Mouse (Mus musculus) cerebellum, postnatal 25 days (tissue): ENCODE data around the gene Ino80.
A peak's percentile ranks its signal among the peaks of the same experiment; 100 is the strongest.

Experiments used
- DNase-seq, 2 experiments: peaks; one replicate each; pipeline ENCODE4 v3.0.0; 2021; ENCODE audit warnings: mixed read lengths in 2 of 2

The Ino80 gene

GRCm38 (mm10) chr2:119436988-119437387, 40.5 kb downstream of the Ino80 start:
- DNase-seq: peak; percentile 44 to 70

GRCm38 (mm10) chr2:119436467-119436866, 41.0 kb downstream of the Ino80 start:
- DNase-seq: no peak

- peak; percentile 28 to 53 for DNase-seq
Observed at GRCm38 (mm10) chr2:119413819-119414218, 63.7 kb downstream of the Ino80 start.

DNA sequence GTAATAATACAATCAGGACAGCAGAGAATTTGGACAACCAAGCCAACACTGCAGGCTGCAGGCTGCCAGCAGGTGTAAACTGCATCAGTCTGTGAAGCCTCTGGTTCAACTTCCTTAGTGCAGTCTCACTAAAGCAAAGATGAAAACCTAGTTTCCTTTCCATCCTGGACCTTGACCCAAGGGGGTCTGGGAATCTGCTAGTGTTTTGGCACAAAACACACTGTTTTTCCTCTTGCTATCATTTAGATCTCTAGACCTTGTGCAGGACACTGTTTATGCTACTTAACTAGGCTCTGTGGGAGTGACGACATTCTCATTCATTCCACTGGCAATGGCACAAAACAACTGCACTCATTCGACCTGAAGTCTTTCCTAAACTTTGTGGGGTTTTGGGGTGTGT, 65.8 kb downstream of the Ino80 start:
- no peak for DNase-seq

GRCm38 (mm10) chr2:119411016-119411415, 66.5 kb downstream of the Ino80 start:
- no peak for DNase-seq

GRCm38 (mm10) chr2:119408733-119409132, 68.8 kb downstream of the Ino80 start:
- DNase-seq: no peak

DNA sequence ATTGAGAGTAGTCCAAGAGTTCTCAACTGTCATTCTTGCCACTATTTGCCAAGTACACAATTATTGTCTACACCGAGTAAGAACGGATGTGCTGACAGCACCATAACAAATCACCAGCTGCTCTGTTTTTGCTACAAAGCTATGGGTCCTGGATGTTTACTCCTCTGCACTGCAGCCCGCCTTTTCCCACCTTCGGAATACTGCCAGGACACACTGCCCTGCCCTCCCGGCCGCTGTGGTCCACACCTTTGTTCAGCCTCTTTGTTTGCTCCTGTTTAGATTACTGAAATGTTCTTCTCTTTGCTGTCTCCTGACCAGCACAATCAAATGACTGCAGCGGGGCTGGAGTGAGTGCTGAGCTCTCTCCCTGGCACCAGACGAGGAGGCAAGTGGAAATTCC, 69.2 kb downstream of the Ino80 start:
- DNase-seq: peak; percentile 4 to 10

DNA sequence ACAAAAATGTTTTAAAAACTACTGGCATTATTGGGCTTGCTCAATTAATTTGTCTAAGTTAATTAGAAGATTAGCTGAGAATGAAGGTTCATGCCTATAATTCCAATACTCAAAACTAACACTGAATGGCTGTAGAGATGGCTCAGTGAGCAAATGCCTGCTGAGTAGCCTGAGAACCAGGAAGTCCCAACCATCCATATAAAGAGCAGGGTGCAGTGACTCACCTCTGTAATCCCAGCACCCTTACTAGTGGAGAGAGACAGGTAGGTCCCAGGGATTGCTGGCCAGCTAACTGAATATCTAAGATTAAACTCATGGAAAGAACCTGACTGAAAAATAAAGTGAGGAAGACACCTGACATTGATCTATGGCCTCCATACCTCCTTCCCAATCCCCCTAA, 78.2 kb downstream of the Ino80 start:
- DNase-seq: no peak

GRCm38 (mm10) chr2:119398665-119399064, 78.8 kb downstream of the Ino80 start:
- no peak for DNase-seq

DNA sequence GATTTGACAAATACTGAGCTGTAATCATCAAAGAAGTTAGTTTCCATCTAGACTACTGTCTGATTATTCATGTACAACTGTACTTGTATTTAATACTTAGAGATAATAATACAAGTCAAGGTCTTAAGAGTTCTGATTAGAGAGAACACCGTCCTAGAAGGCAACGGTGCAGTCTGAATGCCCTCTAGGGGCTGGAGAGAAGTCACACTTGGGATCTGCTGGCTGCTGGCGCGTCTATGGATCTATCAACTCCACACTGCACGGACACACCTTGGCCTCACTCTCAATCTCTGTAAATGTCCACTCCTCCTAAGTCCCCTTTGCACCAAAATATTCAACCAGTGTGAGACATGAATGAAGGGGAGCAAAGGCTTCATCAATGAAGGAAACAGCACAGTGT, 79.2 kb downstream of the Ino80 start:
- no peak for DNase-seq

GRCm38 (mm10) chr2:119389992-119390391, 87.5 kb downstream of the Ino80 start:
- DNase-seq: no peak

DNA sequence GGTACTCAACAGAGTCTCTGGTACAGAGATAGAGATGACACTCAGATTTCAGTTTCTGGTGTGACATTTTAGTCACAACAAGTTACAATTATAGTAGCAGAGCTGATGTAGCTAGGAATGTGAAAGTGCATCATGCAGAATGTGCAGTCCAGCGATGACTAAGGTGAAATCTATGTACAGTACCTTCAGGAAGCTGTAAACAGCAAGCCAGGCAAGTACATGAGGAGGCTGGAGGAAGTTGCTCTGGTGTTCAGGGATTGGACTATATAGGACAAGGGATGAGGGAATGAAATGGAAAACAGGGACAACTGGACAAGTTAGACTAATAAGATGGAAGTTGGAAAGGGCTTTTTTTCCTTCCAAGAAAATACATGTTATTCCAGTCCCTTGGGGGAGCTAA, 89.2 kb downstream of the Ino80 start:
- DNase-seq: no peak

GRCm38 (mm10) chr2:119379455-119379854, 98.0 kb downstream of the Ino80 start:
- no peak for DNase-seq

DNA sequence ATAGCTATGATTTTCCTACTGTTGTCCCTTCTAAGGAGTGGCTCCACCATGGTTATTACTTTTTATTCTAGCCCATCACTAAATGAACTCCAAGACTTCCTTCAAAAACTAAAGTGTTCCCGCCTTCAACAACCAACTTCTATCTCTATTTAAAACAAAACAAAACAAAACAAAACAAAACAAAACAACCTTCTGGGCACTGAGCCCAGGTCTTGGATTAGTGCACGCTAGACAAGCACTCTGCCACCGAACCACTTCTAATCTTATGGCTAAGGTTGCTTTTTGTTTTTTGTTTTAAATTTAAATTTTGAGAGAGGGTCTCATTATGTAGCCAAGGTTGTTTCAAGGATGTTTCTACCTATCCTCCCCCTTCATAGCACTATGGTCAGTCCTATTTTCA, 99.7 kb downstream of the Ino80 start:
- no peak for DNase-seq

DNA sequence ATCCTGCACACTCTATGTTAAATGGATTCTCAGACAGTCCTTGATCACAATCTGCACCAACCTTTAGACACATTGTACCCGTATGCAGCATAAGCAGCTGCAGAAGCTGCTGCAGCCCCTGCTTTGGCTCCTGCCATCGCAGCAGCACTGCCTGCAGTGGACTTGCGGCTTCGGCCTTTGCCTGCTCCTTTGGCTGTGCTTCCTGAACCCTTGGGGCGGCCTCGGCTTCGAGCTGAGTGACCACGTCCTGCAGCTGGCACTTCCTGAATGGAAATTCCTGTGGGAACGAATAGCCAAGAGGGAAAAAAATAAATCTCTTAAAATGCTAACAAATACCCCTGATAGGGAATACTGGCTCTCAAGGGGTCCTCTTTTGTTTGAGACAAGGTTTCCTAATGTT, 100.2 kb downstream of the Ino80 start:
- no peak for DNase-seq

DNA sequence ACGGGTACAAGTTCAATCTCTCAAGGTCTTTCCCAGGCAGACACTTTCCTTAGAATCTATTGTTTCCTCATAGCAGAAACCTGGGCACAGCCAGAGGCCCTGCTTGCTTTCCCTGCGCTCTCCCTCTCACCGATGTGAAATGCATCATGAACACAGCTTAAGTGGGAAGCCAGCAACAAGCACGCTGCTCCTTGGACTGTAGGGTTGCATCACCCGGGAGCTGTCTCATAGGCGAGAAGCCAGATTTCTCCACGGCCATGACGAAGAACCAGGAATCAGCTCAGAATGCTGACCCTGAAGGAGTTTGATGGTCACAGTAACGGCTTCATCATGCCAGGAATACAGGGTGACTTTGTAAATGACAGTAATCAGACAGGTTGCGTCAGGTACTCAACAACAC, 107.4 kb downstream of the Ino80 start:
- no peak for DNase-seq

DNA sequence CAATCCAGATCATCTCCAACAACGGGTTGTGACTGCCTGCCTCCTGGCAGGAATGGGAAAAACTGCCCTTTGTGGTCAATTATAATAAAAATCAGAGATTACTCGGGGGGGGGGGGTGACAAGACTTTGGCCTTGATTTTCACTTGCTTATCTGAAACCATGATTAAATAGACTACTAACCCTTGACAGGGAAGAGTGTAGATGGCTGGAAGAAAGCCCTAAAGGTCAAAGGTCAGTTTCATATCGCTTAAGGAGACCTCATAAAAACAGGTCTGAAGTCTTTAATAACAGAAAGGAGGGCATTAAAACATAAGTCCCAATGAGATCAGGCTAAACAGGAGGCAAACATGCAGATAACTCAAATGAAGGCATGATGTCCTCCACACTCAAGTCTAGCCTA, 110.1 kb downstream of the Ino80 start:
- DNase-seq: no peak

GRCm38 (mm10) chr2:119364969-119365368, 112.5 kb downstream of the Ino80 start:
- DNase-seq: no peak

- DNase-seq: no peak
Observed at GRCm38 (mm10) chr2:119359721-119360291, 117.7 kb downstream of the Ino80 start.

GRCm38 (mm10) chr2:119358249-119358648, 119.2 kb downstream of the Ino80 start:
- no peak for DNase-seq

DNA sequence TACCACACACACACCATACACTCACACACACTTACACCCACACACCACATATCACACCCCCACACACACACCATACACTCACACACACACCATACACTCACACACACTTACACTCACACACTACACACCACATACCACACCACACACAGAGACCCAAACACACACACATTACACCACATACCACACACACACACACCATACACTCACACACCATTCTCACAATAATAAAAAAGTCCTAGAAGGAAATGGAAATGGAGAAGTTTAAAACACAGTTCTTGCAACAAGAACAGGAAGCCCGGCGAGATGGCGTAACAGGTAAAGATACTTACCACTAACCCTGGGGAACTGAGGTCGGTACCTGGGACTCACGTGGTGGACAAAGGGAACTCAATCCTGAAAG, 120.7 kb downstream of the Ino80 start:
- no peak for DNase-seq

DNA sequence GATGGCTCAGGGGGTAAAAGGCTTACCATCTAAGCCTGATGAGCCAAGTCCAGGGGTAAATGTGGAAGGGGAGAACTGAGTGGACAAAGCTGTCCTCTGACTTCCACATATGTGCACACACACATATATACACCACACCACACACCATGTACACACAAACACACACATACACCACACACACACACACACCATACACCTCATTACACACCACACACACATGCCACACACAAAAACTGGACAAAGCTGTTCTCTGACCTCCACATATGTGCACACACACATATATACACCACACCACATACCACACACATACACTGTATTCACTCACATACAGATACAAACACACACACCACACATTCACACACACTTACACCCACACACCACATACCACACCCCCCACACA, 121.2 kb downstream of the Ino80 start:
- no peak for DNase-seq

- DNase-seq: peak; percentile 89 to 90
Observed at GRCm38 (mm10) chr2:119355651-119356050, 121.8 kb downstream of the Ino80 start.

- DNase-seq: peak; percentile 87
Observed at GRCm38 (mm10) chr2:119355089-119355488, 122.4 kb downstream of the Ino80 start.

- DNase-seq: no peak
Observed at GRCm38 (mm10) chr2:119353707-119354106, 123.8 kb downstream of the Ino80 start.
